Mouse (Mus musculus) gastrocnemius, postnatal 25 days (tissue): ENCODE measurements at regions not wholly inside any gene's neighbourhood (a gene's known extent, or its start where the extent isn't known, plus 50 kb on each side); places are given as distances from the start of the nearest gene placed in this dataset.

Experiments used
- DNase-seq: peaks from one replicate; pipeline ENCODE4 v3.0.0; 2022

- DNase-seq, result no peak
Measured at GRCm38 (mm10) chr12:33715997-33716396, 212.2 kb upstream of the Ferd3l start.

- DNase-seq, result no peak
Measured at GRCm38 (mm10) chr12:33717053-33717452, 211.2 kb upstream of the Ferd3l start.

GRCm38 (mm10) chr12:33717601-33718260, 210.5 kb upstream of the Ferd3l start:
- DNase-seq, result no peak

- peak; percentile 8 for DNase-seq
Measured at GRCm38 (mm10) chr12:33719063-33719462, 209.2 kb upstream of the Ferd3l start.

- no peak for DNase-seq
Measured at GRCm38 (mm10) chr12:33731937-33732336, 196.3 kb upstream of the Ferd3l start.

GRCm38 (mm10) chr12:33775563-33776468, 152.4 kb upstream of the Ferd3l start:
- DNase-seq, result no peak

GRCm38 (mm10) chr12:33778477-33778876, 149.7 kb upstream of the Ferd3l start:
- no peak for DNase-seq

GRCm38 (mm10) chr12:33779898-33780297, 148.3 kb upstream of the Ferd3l start:
- no peak for DNase-seq

- no peak for DNase-seq
Measured at GRCm38 (mm10) chr12:33804206-33804791, 123.9 kb upstream of the Ferd3l start.

GRCm38 (mm10) chr12:33825571-33825970, 102.7 kb upstream of the Ferd3l start:
- no peak for DNase-seq

- no peak for DNase-seq
Measured at GRCm38 (mm10) chr12:33849088-33849487, 79.1 kb upstream of the Ferd3l start.

GRCm38 (mm10) chr12:33851736-33852135, 76.5 kb upstream of the Ferd3l start:
- no peak for DNase-seq
